Mouse (Mus musculus): ENCODE results near the gene Tfap2a. TPM values are rescaled to one million over a fixed set of nuclear protein-coding genes. Genes with fewer than 3 reads are reported as not detected.

Gene Tfap2a
- polyA plus RNA-seq, 1 experiment from 2014 or later, result 0.07 TPM

DNA sequence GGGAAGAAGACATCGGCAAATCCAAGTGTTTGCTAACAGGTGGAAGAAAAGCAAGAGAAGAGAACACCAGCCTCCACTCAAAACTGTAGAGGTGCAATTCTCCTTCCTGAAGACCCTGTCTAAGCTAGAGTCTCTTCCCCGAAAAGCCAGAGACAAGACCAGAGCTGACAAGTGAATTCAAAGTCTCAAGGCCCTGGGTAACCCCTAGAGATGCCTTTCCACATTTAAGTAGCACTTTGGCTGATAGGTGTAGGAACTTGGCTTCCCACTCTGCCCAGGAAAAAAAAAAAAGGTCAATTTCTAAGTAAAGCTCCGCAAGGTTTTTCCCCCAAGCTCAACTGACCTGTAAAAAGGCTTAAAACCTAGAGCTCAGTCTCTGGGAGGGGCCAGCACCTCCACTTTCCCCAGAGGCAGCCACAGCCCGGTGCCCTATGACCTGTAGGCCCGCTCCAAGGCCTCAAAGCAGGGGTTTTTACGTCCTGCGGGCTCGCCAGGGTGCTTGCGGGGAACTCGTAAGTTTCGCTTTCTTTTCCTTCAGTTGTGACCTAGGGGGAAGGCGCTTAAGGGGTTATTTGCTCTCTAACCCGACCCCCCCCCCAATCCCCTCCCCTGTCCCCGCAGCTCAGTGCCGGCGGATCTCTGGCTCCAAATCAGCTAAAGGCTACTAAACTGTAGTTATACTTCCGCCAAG, 2.6 kb downstream of the Tfap2a start:
- Histone ChIP-seq H3K9me3 (ENCODE audit: control insufficient read depth) (no peaks in the 10 kb centered on the region), H3K9ac (ENCODE audit: low read depth, low read length) (no peak overlapping the region), H3K27ac (ENCODE audit: low read depth, low read length) (no peak overlapping the region), H3K27me3 (replicated peaks; ENCODE audit: control insufficient read depth, insufficient read depth, low read length) (peaks cover 97% of the 10 kb centered on the region), H3K4me2 (replicated peaks; ENCODE audit: low read depth) (peak overlapping the region; percentile 53), H3K36me3 (ENCODE audit: control insufficient read depth, insufficient read depth) (no peaks in the 10 kb centered on the region), H3K4me3 (ENCODE audit: low read depth, low read length) (peak overlapping the region; percentile 35), H3K4me1 (replicated peaks; ENCODE audit: control insufficient read depth, insufficient read depth, low read length) (no peaks in the 10 kb centered on the region; the same call in 1 of the 2 replicates)
- WGBS, result 12% methylated on average over 17 of the region's 17 CpGs
- no peak for ATAC-seq
- TF ChIP-seq CTCF (IDR thresholded peaks at IDR 0.05; ENCODE audit: low read depth), result no peak

- no peaks in the 10 kb centered on the region for H3K36me3 ChIP-seq (ENCODE audit: control insufficient read depth, insufficient read depth)
- ATAC-seq, result no peak
- H3K9me3 ChIP-seq (ENCODE audit: control insufficient read depth), result no peaks in the 10 kb centered on the region
- H3K4me2 ChIP-seq (replicated peaks; ENCODE audit: low read depth), result peak overlapping the region; percentile 62
- peaks cover 93% of the 10 kb centered on the region for H3K27me3 ChIP-seq (replicated peaks; ENCODE audit: control insufficient read depth, insufficient read depth, low read length)
- TF ChIP-seq CTCF (IDR thresholded peaks at IDR 0.05; ENCODE audit: low read depth), result no peak
- H3K4me1 ChIP-seq (replicated peaks; ENCODE audit: control insufficient read depth, insufficient read depth, low read length), result no peaks in the 10 kb centered on the region; the same call in 1 of the 2 replicates
- H3K4me3 ChIP-seq (ENCODE audit: low read depth, low read length), result peak overlapping the region; percentile 34
- no peak overlapping the region for H3K27ac ChIP-seq (ENCODE audit: low read depth, low read length)
- no peak overlapping the region for H3K9ac ChIP-seq (ENCODE audit: low read depth, low read length)
- WGBS, result 2% methylated on average over 33 of the region's 33 CpGs
Measured at GRCm38 (mm10) chr13:40734316-40734965, 3.7 kb downstream of the Tfap2a start.

GRCm38 (mm10) chr13:40733542-40734151, 4.5 kb downstream of the Tfap2a start:
- H3K9me3 ChIP-seq (ENCODE audit: control insufficient read depth), result no peaks in the 10 kb centered on the region
- H3K4me1 ChIP-seq (replicated peaks; ENCODE audit: control insufficient read depth, insufficient read depth, low read length), result no peaks in the 10 kb centered on the region; the same call in 1 of the 2 replicates
- peak overlapping the region; percentile 62 for H3K4me2 ChIP-seq (replicated peaks; ENCODE audit: low read depth)
- H3K4me3 ChIP-seq (ENCODE audit: low read depth, low read length), result peak overlapping the region; percentile 34
- H3K27me3 ChIP-seq (replicated peaks; ENCODE audit: control insufficient read depth, insufficient read depth, low read length), result peaks cover 93% of the 10 kb centered on the region
- under 1% methylated on average over 38 of the region's 38 CpGs for WGBS
- TF ChIP-seq CTCF (IDR thresholded peaks at IDR 0.05; ENCODE audit: low read depth), result peak; percentile 61
- ATAC-seq, result no peak
- H3K9ac ChIP-seq (ENCODE audit: low read depth, low read length), result no peak overlapping the region
- no peak overlapping the region for H3K27ac ChIP-seq (ENCODE audit: low read depth, low read length)
- H3K36me3 ChIP-seq (ENCODE audit: control insufficient read depth, insufficient read depth), result no peaks in the 10 kb centered on the region

GRCm38 (mm10) chr13:40732816-40733541, 5.2 kb downstream of the Tfap2a start:
- WGBS, result under 1% methylated on average over 30 of the region's 30 CpGs
- H3K27me3 ChIP-seq (replicated peaks; ENCODE audit: control insufficient read depth, insufficient read depth, low read length), result peaks cover 93% of the 10 kb centered on the region
- H3K9ac ChIP-seq (ENCODE audit: low read depth, low read length), result no peak overlapping the region
- H3K27ac ChIP-seq (ENCODE audit: low read depth, low read length), result no peak overlapping the region
- H3K4me1 ChIP-seq (replicated peaks; ENCODE audit: control insufficient read depth, insufficient read depth, low read length), result no peaks in the 10 kb centered on the region; the same call in 1 of the 2 replicates
- H3K4me2 ChIP-seq (replicated peaks; ENCODE audit: low read depth), result peak overlapping the region; percentile 62
- H3K9me3 ChIP-seq (ENCODE audit: control insufficient read depth), result no peaks in the 10 kb centered on the region
- TF ChIP-seq CTCF (IDR thresholded peaks at IDR 0.05; ENCODE audit: low read depth), result no peak
- H3K4me3 ChIP-seq (ENCODE audit: low read depth, low read length), result peak overlapping the region; percentile 34
- no peaks in the 10 kb centered on the region for H3K36me3 ChIP-seq (ENCODE audit: control insufficient read depth, insufficient read depth)
- no peak for ATAC-seq

GRCm38 (mm10) chr13:40732085-40732484, 6.1 kb downstream of the Tfap2a start:
- Histone ChIP-seq H3K9ac (ENCODE audit: low read depth, low read length) (no peak overlapping the region), H3K4me3 (ENCODE audit: low read depth, low read length) (no peak overlapping the region), H3K36me3 (ENCODE audit: control insufficient read depth, insufficient read depth) (no peaks in the 10 kb centered on the region), H3K27me3 (replicated peaks; ENCODE audit: control insufficient read depth, insufficient read depth, low read length) (peaks cover 91% of the 10 kb centered on the region), H3K9me3 (ENCODE audit: control insufficient read depth) (no peaks in the 10 kb centered on the region), H3K4me1 (replicated peaks; ENCODE audit: control insufficient read depth, insufficient read depth, low read length) (no peaks in the 10 kb centered on the region; the same call in 1 of the 2 replicates), H3K27ac (ENCODE audit: low read depth, low read length) (no peak overlapping the region), H3K4me2 (replicated peaks; ENCODE audit: low read depth) (no peak overlapping the region)
- TF ChIP-seq CTCF (IDR thresholded peaks at IDR 0.05; ENCODE audit: low read depth), result no peak
- 1% methylated on average over 11 of the region's 11 CpGs for WGBS
- ATAC-seq, result no peak
